Mouse (Mus musculus): ENCODE measurements around the gene Dpp6. TPM values are rescaled to one million over a fixed set of nuclear protein-coding genes. Genes with fewer than 3 reads are reported as not detected.

The Dpp6 gene
- total RNA-seq, 4 experiments from 2014 or later = 0.13 to 0.40 (median 0.24) TPM

DNA sequence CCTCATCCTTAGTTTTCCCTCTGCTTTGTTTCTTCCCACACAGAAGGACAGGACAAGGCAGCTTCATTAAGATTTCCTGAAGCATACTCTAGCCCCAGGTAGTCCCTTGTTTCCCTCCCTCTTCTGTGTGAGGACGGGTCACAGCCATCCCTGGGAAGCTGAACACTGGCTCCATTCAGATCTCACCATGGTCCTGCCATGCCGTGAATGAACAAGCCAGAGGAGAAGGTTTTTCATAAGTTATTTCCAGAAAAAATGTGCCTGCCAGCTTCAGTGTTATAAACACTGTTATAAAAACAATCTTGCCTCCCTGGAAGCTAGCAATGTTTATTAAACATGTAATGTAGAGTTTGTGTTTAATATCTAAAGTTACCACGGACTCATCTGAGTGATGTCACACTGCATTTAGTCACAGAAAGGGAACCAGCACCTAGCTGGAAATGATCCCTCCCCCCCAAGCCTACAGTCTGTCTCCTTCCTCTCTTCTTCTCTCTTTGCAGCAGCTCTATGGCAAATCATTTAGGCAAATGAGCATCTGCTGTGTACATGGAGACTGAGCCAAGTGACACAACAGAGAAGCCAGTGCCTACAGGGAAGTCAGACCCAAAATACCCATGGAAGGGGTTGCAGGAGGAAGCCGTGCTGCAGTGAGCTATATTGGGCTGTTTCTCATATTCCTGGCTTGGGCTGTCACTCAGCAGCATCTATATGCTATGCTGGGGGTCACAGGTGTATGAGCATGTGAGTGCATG is 128.3 kb downstream of the Dpp6 start:
- no peak for DNase-seq (ENCODE audit: low spot score in 2 of 2)

DNA sequence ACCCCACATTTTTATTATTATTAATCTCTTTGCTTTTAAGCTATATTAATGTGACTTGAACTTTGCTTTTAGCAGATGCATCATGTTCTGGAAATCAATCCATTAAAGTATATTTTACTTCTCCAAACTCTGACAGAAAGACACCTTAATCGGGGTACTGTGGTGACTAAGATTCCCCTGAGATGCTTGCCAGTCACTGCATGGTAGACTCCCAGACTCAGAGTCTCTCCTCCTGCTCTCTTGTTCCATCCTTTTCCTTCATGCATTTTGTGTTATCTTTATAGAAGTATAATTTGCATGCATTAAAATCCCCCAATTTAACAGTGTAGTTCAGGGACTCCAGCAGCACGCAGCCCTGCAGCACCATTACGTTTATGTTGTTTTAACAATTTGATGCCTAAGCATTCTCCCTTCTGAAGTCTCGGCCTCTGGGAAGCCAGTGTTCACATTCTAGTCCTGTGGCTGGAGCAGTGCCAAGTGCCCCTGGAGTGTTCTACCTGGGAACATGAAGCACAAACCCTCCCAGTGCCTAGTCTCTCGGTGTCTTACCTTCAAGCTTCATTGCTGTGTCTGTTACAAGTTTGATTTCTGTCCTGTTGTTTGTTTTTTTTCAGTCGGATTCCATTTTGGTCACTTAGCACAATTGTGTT is 153.1 kb downstream of the Dpp6 start:
- no peak for DNase-seq (ENCODE audit: low spot score in 2 of 2)

DNA sequence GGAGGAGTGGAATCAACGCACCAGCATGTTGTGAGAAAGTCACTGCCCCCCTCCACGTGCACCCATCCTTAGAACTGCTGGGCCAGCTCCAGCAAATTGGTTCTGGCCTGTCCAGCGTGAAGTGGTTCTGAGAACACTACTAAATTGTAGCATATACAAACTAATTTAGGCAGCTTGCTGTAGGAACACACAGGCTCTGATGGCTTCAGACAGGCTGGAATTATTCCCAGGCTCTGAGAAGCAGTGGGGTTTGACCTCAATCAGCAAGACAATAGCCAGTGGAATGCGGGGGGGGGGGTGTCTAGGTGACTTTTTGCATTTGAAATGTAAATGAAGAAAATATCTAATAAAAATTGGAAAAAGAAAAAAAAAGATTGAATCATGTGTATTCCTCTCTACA is 156.2 kb downstream of the Dpp6 start:
- no peak for DNase-seq (ENCODE audit: low spot score in 2 of 2)

DNA sequence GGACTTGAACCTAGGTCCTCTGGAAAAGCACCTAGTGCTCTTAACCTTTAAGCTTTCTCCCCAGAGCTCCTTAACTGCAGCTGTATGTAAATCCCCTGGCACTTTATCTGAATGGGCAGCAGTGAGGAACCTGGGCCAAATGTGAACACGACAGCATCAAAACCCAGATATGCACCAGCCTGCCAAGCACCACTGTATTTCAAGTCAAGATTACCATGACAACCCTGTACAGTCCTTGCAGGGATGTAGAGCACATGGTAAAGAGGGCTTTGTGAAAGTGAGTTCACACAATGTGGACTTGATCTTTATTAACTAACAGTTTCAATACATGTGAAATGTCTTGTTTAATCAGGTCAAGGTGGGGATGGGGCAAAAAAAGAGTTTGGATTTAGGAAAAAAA is 162.3 kb downstream of the Dpp6 start:
- DNase-seq (ENCODE audit: low spot score in 2 of 2) = no peak

DNA sequence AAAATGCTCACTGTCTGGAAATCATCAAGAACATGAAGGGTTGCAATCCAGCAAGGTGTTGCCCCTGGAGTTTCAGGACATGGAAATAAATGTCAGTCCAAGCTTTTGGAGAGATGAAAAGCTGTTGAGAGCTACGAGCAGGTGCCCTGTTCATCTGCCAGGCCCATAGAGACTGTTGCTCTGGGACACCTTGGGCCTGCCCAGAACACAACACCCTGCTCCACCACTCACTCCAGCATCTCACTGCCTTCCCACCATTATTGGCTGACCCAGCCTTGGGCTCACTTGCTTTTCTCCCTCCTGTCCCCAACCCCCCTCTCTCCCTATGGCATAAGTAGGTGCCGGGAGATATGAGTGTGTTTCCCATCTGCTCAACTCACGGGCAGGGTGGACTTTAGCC is 162.8 kb downstream of the Dpp6 start:
- DNase-seq (ENCODE audit: low spot score in 2 of 2) = no peak

DNA sequence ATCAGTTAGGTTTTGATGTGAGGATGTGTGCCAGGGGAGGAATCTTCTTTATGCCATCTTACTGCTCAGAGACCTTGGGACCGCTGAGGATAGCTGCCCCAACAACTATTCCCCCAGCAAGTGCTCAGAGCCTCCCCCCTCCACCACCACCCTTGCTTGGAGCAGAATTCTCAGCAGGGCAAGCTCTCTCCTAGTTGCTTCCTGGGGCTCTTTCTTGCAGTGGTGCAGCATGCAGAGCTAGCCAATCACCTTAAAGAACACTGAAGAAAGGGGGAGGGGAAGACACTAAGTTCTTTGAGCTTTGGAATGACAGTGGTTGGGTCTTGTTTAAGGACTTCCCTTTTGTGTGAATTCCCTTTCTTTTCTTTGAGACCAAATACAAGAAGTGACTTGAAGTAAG is 168.1 kb downstream of the Dpp6 start:
- DNase-seq (ENCODE audit: low spot score in 2 of 2) = no peak

DNA sequence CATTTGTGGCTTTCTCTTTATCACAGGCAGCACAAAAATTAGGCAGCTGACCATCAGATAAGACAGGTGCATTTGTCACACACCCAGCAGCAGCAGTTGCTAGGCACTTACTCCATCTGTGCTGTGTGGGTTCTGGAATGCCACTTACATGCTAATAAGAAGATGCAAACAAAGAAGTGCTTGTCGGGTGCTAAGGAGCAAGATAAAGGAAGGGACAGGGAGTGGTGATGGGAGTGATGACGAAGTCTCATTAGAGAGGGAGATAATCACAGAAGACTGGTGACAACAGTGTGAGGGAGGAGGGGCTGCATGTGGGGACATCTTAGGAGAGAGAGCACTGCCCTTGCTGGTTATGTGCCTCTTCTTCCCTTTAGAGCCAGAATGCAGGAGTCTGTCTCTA is 174.6 kb downstream of the Dpp6 start:
- DNase-seq (ENCODE audit: low spot score in 2 of 2) = no peak

DNA sequence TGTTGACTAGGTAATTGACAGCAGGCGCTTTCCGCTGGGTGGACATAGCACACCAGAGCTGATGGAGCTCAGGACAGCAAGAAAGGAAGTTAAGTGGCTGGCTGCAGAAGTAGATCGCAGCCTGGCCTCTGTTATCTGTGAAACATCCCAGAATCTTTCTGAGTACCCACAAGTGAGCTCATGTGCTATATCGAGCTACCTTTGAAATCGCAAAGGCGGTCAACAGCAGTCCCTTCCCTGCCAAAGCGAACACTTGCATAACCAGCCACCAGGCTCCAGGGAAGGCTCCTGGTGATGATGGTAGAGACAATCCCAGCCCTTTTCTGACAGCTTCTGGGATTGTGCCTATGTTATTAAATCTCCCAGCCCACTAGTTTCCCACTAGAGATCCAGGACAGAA is 186.5 kb downstream of the Dpp6 start:
- DNase-seq (ENCODE audit: low spot score in 2 of 2) = no peak

DNA sequence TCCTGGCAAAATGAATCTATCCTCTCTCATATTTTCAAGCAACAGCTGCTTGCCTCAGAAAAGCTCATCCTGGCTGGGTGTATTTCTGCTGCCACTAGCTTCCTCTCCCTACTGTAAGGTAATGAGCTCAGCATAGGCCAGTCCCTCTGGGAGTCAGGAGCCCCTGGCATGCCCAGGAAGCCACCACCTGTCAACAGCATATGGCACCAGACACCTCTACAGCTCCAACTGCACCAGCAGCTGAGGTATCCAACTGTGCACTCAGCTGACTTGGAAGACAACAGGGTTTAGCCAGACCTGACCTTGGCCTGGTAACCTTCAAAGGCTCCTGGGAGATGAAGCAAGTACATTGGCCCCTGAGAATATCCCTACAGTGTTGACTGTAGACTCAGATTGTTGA is 192.2 kb downstream of the Dpp6 start:
- no peak for DNase-seq (ENCODE audit: low spot score in 2 of 2)

DNA sequence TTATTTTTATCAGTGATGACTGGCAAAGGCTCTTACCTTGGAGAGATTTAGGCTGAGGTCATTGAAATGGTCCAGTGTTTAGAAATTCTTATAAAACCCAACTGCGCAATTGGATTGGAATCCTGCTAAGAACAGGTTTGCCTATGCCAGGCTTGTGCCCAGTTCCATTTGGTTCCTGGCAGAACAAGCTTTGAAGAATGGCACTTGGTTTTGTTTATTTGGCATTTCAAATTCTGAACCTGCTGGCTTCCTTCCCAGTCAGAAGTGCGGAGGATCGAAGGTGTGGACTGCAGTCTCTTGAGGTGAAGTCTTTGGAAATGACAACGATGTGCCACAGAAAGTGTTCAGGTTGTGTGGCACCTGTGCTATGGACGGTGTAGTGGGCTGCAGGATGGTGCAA is 193.6 kb downstream of the Dpp6 start:
- DNase-seq (ENCODE audit: low spot score in 2 of 2) = no peak

DNA sequence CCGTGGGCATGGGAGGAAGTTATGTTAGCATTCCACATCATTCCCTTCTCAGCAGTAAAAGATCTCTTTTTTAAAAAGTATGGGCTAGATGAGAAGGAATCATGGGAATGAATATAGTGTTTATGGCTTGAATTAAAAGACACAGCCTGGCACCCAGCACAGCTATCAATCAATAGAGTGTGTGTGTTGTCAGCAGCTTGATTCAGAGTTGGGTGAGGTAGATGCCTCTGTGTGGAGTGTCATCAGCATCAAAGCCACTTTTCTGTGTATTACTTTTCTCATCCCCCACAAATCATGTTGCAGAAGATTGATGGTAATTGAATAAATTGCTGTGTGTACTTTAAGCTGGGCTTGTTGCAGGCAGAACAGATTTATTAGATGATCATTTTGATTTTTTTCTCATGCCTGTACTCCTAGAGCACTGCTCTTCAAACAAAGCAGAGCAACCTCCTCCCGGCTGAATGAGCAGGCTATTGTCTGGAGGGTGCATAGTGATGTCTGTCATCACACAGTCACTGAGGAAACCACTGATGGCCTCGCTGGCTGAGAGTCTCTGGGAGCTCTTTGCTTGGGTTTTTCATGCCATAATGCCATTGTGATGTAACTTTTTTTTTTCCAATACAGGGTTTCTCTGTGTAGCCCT is 201.4 kb downstream of the Dpp6 start:
- no peak for DNase-seq (ENCODE audit: low spot score in 2 of 2)

DNA sequence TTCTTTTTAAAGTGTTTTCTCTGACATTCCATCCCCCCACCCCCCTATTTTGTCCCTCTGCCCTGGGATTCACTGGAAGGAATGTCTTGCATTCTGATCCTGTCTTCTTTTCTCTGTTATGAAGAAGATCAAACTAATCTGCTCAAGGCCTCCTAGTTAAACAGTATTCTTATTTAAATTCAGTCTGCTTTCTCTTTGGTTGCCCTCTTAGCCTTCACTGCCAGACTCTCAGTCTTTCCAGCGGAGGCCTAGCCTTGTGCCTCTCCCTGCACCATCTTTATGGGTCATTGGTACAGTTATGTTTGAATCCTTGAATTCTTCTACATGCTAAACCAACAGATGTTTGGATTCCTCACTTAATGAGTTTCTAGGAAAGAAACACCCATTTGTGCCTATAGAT is 211.6 kb downstream of the Dpp6 start:
- DNase-seq (ENCODE audit: low spot score in 2 of 2) = no peak

DNA sequence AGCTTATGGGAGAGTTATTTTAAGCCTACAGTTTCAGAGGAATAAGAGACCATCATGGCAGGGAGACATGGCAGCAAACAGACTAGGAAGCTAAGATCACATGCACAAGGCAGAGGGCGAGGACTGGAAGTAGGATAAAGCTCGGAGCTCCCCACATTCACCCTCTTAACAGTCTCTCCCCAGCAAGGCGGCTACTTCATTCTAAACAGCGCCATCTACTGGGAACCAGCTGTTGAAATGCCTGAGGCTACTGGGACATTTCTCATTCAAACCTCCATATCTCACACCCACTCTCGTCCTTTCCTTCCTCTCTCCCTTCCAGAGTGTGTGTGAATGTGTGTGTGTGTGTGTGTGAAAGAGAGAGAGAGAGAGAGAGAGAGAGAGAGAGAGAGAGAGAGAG is 212.8 kb downstream of the Dpp6 start:
- DNase-seq (ENCODE audit: low spot score in 2 of 2) = no peak

DNA sequence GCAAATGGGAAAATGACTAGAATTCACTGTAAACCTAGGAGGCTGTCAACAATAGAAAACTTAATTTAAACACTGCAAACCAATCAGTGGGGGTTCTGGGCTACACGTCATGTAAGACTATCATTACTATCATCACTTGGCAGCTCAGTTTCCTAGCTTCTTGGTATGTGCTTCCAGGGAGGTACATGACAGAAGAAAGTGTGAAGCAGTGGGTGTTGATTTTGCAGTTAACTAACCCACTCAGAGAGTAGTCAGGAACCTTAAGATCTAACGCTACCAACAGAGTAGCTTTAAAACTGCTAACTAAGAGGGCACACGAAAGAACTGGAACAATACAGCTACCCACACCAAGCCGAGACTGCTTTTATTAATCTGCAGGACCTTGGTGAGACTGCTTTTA is 217.9 kb downstream of the Dpp6 start:
- no peak for DNase-seq (ENCODE audit: low spot score in 2 of 2)

DNA sequence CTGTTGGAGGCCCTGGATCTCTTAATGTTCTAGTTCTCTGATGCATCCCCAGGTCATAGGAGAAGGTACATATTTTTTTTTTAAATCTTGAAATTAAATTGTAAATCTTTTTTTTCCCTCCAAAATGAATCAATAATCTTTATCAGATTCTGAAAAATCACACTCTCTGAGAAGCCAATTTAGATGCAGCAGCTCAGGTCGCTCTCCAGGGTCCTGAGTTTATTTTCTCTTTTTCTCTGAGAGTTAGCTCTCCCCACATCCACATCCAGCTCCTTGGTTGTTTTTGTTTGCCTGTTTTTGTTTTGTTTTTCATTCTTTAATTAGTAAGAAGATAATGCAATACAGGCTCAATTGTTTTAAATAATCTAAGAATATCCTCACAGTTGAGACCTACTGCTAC is 218.3 kb downstream of the Dpp6 start:
- no peak for DNase-seq (ENCODE audit: low spot score in 2 of 2)

DNA sequence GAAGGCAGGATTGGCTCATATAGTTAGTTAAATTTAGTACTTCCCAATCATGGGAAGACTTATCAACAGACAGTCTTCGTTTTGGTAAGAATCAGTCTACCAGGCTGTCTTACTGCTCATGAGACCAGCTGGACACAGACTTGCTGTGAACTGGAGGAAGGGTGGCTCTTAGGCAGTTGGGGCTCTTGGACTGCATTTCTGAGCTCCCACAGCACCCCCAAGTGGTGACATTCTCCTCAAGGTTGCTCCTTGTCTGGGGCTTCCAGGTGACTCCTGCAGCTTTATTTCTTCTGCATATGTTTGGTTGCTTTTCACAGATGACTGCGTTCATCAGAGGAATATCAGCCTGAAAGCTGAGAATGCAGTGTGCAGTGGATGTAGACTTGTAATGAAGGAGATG is 218.9 kb downstream of the Dpp6 start:
- no peak for DNase-seq (ENCODE audit: low spot score in 2 of 2)

DNA sequence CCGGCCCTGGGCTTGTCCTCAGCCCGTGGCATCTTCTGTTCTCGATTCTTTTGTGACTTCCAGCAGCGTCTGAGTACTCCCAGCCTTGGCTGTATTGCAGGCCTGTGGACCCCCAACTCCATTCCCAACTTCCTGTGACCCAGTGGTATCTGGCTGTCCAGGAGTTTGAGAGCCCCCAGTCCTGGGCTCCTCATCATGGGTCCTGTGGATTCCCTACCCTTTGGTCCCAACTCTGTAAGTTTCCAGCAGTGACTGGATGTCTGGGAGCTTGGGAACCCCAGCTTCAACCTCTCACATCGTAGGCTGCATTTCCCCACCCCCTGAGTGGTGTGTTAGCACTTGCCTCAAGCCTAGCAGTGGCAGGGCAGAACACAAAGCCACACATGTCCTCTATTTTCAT is 220.8 kb downstream of the Dpp6 start:
- no peak for DNase-seq (ENCODE audit: low spot score in 2 of 2)

DNA sequence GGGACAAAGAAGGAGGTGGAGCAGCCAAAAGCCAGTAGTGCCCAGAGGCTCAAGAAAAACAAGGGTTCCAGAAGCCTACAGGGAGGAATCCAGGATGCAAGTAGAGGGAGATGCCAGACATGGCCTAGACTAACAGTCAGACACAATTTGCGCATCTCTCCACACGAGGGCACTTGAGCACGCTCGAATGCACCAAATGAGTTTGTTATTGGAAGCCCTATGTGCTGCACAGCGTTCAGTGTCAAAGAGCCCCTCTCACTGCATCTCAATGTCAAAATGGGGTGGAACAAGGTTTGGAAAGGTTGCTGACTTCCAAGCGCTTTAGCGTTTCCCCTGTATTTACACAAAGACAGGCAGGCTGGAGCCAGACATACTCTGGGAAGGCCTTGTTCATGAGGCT is 231.2 kb downstream of the Dpp6 start:
- no peak for DNase-seq (ENCODE audit: low spot score in 2 of 2)

DNA sequence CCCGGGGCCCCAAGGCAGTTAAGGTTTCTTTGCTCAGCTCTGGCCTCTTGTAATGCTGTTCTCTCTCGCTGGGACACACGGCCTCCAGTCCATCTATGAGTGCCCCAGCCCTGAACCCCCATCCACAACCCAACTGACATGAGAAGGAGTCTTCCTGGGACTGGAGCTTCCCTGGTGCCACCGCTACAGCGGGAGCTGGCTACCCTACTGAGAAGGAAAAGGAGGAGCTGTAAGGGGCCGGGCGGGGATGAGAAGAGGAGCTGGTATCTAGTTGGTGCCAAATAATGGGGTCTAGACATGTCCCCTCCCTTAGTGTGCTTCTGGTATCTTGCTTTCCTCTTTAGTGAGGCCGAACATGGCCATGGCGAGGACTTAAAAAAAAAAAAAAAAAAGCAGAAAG is 231.9 kb downstream of the Dpp6 start:
- no peak for DNase-seq (ENCODE audit: low spot score in 2 of 2)

DNA sequence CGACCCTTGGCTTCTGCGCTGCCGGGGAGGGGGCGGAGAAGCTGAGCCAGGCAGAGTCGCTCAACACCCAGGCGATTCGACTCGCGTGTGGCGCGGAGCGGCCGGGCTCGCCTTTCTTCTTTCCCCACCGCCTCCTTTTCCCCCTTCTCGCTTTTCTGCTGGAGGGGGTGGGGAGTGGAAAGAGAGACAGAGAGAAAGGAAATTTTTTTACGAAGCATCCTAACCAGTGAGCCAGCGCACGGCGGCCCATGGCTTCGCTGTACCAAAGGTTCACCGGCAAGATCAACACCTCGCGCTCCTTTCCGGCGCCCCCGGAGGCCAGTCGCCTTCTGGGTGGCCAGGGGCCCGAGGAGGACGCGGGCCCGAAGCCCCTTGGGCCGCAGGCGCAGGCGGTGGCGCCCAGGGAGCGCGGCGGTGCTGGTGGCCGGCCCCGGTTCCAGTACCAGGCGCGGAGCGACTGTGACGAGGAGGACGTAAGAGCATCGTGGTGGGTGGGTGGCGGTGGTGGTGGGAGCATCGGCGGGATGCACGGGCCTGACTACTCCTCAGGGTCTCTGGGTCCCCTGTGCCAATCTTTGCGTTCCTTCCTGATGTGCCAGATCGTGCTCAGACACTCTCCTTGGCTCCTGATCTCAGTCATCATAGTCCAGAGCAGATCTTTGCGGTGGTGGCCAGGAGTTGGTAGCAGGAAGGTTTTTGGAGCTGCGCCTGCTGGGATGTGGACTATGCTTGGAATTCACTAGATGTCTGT is 232.5 kb downstream of the Dpp6 start:
- no peak for DNase-seq (ENCODE audit: low spot score in 2 of 2)

DNA sequence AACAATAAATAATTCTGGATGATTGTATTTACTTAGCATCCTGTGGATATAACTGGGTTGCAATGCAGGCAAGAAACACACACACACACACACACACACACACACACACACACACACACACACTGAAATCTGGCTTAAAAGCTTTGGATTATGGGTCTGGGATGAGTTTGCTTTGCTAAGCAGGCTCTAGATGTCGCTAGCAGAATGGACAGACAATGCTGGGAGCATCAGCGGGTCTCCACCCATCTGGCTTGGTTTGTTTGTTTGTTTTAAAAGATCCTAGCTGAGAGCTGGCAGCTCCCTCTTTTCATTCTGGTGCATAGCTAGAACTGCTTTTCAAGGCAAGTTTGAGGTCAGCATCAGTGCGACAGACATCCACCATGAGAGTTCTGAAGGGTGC is 234.2 kb downstream of the Dpp6 start:
- DNase-seq (ENCODE audit: low spot score in 2 of 2) = no peak

DNA sequence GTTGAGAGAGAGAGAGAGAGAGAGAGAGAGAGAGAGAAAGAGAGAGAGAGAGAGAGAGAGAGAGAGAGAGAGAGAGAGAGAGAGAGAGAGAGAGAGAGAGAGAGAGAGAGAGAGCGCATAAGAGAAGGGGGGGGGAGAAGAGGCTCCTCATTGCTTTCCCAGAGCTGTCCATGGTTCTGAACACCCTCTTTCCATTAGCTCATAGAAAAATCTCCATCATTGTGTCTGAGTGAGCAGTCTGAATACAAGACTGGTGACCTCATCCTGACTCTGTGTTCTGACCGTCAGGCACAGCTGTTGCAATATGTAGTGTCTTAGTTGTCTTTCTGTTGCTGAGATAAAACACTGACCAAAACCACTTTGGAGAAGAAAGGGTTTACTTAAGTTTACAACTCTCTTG is 235.4 kb downstream of the Dpp6 start:
- no peak for DNase-seq (ENCODE audit: low spot score in 2 of 2)
